Mouse (Mus musculus) adrenal gland, adult 10 weeks (tissue): Measurements from ENCODE around the gene Nlrp5. TPM values are rescaled to one million over a fixed set of nuclear protein-coding genes. Genes with fewer than 3 reads are reported as not detected.

ENCODE experiments used
- polyA plus RNA-seq: library from polyadenylated mRNA; stranded (reverse); fragments of 350-450 nt; fragmentation: Illumina TruSeq; extraction: RNeasy Lipid Tissue Mini Kit (QIAGEN cat#74804); gene quantifications from one replicate; pipeline ENCODE4 v1.2.3, GENCODE M21; 2014; ENCODE audit warnings: low read depth, low replicate concordance

Gene Nlrp5
- not detected for polyA plus RNA-seq

GRCm38 (mm10) chr7:23385589-23385988 is at the start of gene Nlrp5:
Gene Nlrp5 (plus strand): TSS chr7:23385889.

Other genes with a start within 250 kb of the Nlrp5 start
- gene Gm10662, start 241.4 kb upstream of the Nlrp5 start, polyA plus RNA-seq = not detected
- gene Vmn1r165, start 168.6 kb upstream of the Nlrp5 start, polyA plus RNA-seq = not detected
- gene Vmn1r166, start 134.2 kb upstream of the Nlrp5 start, polyA plus RNA-seq = not detected
- gene Gm6902, start 107.0 kb upstream of the Nlrp5 start, polyA plus RNA-seq = not detected
- gene Nlrp4e, start 84.7 kb upstream of the Nlrp5 start, polyA plus RNA-seq = not detected
- not detected for gene Vmn1r167, start 121.3 kb downstream of the Nlrp5 start, polyA plus RNA-seq
- gene Vmn1r168, start 153.8 kb downstream of the Nlrp5 start, polyA plus RNA-seq = not detected
- not detected for gene Vmn1r169, start 189.6 kb downstream of the Nlrp5 start, polyA plus RNA-seq
- not detected for gene Vmn1r170, start 220.3 kb downstream of the Nlrp5 start, polyA plus RNA-seq
- not detected for gene Vmn1r171, start 244.8 kb downstream of the Nlrp5 start, polyA plus RNA-seq